Mouse (Mus musculus) naive thymus-derived CD4-positive, alpha-beta T cell, adult 2 months (primary cell): ENCODE measurements around the gene Zfp46.
A peak's percentile ranks its signal among the peaks of the same experiment; 100 is the strongest.

Experiments used
- DNase-seq: peaks from one replicate; pipeline ENCODE4 v3.0.0-alpha.2; 2011; ENCODE audit warnings: low read depth

Zfp46 gene

DNA sequence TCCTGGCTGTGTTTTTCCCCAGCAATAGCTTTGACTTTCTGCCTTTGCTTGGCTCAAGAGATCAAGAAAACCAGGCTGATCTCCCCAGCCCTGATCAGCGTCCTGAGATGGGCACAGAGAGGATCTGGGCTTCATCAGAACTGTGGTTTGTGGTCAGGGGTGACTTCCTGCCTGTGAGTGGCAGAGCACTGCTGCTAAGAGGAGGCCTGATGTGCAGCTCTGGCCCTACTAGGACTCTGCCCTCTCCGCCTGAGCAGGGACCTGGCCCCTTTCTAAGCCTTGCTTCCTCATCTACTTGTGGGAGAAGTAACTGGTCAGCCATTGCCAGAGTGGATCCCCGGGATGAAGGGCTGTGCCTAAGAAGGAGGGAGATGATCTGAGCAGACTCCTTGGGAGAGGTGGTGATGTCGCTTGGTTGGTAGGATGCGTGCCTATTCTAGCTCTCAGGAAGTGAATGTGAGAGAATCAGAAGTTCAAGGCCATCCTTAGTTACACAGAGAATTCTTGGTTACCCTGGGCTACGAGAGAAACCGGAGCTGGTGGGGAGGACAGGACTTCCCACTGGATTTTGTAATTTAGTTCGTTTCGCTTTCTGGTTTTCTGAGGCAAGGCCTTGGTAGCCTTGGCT is 17.7 kb upstream of the Zfp46 start:
- DNase-seq: peak; percentile 76

GRCm38 (mm10) chr4:136268912-136269311 is 15.6 kb upstream of the Zfp46 start:
- peak; percentile 24 for DNase-seq

- DNase-seq: no peak
These were observed 13.8 kb upstream of the Zfp46 start for GRCm38 (mm10) chr4:136270648-136271047.

DNA sequence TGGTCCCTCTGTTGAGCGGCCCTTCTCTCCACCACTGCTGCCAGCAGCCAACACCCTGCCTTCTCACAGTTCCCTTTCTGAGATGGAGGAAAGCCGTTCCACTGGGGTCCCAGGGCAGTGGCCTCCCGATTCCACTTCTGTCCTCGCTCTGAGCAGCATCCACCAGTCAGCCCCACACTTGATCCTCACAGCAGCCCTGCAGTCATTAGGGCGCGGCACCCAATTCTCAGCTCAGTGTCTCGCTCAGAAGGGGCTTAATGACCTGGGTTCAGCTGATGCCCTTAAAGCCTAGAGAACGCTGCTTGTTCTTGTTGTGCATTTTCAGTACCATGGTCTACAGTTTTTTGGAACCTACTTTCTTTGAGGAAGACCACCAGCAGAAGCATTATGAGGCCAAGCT is 3.4 kb upstream of the Zfp46 start:
- no peak for DNase-seq

- no peak for DNase-seq
These were observed 2.9 kb upstream of the Zfp46 start for GRCm38 (mm10) chr4:136281611-136282010.

- DNase-seq: no peak
These were observed 1.6 kb upstream of the Zfp46 start for GRCm38 (mm10) chr4:136282621-136283480.

DNA sequence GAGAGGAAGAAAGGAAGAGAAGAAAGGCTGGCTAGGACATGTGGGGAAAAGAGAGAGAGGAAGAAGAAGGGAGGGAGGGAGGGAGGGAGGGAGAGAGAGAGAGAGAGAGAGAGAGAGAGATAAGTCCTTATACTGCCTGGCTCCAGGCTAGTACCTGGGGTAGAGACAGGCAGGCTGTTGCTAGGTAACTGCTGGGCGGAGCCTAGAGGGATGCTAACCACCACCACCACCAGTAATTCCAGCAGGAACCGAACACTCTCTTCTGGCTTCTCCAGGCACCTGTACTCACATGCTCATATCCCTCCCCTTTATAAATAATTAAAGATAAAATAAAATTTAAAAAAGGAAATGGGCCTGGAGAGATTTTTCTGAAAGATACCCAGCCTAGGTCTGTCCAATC is 700 bp upstream of the Zfp46 start:
- no peak for DNase-seq

- DNase-seq: no peak
These were observed 408 bp downstream of the Zfp46 start for GRCm38 (mm10) chr4:136284891-136285290.

DNA sequence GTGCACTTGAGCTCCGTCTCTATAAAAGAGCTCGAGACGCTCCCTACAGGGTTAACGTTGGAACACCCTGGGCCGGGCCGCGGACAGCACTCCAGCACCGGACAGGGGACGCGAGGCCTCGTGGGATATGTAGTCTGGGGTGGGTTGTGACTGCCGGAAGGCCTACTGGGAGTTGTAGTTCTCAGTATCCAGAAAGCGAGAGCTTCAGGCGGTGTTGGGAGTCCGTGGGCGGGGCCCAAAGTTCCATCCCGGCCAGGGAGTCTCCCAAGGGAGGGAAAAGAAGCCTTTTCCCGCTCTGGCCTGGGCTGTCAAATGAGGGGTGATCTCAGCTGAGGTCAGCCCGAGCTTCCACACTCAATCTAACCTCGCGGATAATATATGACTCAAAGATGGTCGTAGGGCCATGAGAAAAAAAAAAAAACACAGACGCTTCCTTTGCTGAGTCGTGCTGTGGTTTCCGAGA is 896 bp downstream of the Zfp46 start:
- DNase-seq: peak; percentile 91

DNA sequence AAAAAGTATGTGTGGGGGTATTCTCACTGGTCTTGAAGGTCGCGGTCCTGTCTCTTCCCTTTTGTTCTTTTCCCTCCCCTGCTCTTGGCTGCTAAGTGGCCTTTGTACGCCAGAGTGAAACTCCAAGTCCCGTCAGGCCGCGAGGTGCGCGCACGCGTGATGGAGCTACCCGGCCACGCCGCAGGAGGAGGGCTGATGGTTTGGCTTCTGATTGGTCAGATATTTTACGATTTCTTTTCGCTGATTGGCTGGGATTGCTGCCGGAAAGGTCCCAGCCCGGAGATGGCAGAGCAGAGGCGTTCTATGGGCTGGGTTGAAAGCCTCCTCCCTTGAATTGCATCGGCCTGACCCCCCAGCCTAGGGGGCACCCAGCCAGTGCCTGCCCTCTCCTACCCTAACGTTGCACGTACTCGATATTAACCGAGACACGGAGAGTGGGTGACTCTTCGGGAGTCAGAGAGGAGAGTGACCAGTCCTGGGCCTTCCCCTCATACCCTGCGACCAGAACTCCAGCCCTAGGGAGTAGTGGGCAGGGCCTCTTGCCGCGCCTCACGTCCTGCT is 1.4 kb downstream of the Zfp46 start:
- DNase-seq: peak; percentile 97

DNA sequence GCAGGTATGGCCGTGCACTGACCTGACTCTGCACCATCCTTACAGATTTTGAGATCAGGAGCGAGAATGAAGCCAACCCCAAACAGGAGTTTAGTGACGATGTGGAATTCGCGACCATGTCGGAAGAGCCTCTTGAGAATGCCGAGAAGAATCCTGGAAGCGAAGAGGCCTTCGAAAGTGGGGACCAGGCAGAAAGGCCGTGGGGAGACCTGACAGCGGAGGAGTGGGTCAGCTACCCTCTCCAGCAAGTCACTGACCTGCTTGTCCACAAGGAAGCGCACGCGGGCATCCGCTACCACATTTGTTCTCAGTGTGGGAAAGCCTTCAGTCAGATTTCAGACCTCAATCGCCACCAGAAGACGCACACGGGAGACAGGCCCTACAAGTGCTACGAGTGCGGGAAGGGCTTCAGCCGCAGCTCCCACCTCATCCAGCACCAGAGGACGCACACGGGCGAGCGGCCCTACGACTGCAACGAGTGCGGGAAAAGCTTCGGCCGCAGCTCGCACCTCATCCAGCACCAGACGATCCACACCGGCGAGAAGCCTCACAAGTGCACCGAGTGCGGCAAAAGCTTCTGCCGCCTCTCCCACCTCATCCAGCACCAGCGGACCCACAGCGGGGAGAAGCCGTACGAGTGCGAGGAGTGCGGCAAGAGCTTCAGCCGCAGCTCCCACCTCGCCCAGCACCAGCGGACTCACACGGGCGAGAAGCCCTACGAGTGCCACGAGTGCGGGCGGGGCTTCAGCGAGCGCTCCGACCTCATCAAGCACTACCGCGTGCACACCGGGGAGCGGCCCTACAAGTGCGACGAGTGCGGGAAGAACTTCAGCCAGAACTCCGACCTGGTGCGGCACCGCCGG is 5.7 kb downstream of the Zfp46 start:
- no peak for DNase-seq

GRCm38 (mm10) chr4:136290781-136291595 is 6.5 kb downstream of the Zfp46 start:
- no peak for DNase-seq

- no peak for DNase-seq
These were observed 7.2 kb downstream of the Zfp46 start for GRCm38 (mm10) chr4:136291692-136292091.

DNA sequence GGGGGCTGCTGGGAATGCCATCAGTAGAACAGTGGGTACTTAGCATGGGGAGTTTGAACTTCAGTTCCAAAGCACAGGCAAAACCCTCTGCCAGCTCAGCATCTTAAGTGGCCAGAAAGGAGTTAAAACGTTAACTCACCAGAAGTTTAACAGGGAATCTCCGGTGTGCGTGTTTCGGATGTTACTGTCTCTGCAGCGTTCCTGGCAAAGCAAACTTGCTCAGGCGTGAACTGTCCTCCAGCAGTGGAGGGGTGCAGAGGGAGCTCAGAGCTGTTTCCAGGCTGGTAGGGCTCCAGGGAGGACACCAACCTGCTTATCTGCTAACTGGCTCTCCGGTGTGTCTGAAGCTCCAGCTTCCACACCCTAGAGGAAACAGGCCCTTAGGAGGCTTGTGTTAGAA is 11.5 kb downstream of the Zfp46 start:
- DNase-seq: no peak

- no peak for DNase-seq
These were observed 18.0 kb downstream of the Zfp46 start for GRCm38 (mm10) chr4:136302462-136302861.

DNA sequence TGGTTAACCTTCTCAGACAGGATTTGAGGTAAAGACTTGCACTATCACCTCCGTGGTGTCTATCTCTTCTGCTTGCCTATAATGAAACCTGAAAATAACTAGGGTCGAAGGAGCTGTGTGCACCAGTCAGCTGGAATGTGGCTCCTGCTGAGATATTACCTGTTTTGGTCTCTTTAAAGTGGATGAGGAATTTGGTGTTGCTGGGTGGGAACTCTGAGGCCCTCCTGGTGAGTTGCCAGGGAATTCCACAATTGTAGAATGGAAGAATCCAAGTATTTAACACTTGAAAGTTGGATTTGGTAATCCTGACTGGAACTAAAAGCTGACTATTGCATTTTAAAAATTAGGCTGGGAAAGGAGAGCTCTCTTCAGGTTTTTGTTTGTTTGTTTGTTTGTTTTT is 19.7 kb downstream of the Zfp46 start:
- DNase-seq: no peak

DNA sequence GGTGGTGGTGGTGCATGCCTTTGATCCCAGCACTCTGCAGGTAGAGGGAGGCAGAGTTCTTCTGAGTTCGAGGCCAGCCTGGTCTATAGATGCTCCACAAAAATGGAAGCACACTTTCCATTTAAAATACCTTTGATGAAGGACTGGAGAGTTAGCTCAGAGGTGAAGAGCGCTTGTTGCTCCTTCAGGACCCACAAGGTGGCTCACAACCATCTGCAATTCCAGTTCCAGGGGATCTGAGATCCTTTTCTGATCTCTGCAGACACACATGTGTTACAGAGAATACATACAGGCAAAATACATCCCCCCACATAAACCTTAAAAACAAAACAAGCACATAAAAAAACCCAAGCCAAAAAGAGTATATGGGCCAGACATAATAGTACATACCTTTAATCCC is 23.9 kb downstream of the Zfp46 start:
- DNase-seq: no peak

GRCm38 (mm10) chr4:136309780-136310179 is 25.3 kb downstream of the Zfp46 start:
- peak; percentile 83 for DNase-seq

GRCm38 (mm10) chr4:136310229-136311041 is 26.0 kb downstream of the Zfp46 start, which contains the start of gene Hnrnpr:
Hnrnpr (plus strand) TSS chr4:136310942.
- DNase-seq: peak; percentile 100
